Mouse (Mus musculus) central nervous system, embryonic 14 days (tissue): Measurements from ENCODE around the gene Zcchc7. TPM values are rescaled to one million over a fixed set of nuclear protein-coding genes. Genes with fewer than 3 reads are reported as not detected.

ENCODE experiments used
- polyA plus RNA-seq: library from polyadenylated mRNA; depleted of rRNA; stranded (reverse); fragments of >200 nt; gene quantifications from 2 replicates; pipeline ENCODE4 v1.2.3, GENCODE M21; 2012; rRNA removed

The Zcchc7 gene
- polyA plus RNA-seq = 40.1 and 44.5 TPM in 2 replicates

GRCm38 (mm10) chr4:44755553-44756133 is at the start of gene Zcchc7:
Gene Zcchc7, plus strand, starts transcription at chr4:44755877.

GRCm38 (mm10) chr4:44709740-44710700 is 45.7 kb upstream of the Zcchc7 start, which contains the start of gene Pax5:
Gene Pax5, minus strand, starts transcription at chr4:44710487.

GRCm38 (mm10) chr4:44981280-44981973 is 225.8 kb downstream of the Zcchc7 start, which contains the start of gene Grhpr:
Gene Grhpr, plus strand, starts transcription at chr4:44981395.

Other genes starting within 250 kb of the Zcchc7 start
- gene Pax5, start 45.4 kb upstream of the Zcchc7 start, polyA plus RNA-seq = 5.7 and 10.9 TPM in 2 replicates
- gene Grhpr, start 225.5 kb downstream of the Zcchc7 start, polyA plus RNA-seq = 19.5 and 23.3 TPM in 2 replicates